Mouse (Mus musculus) adrenal gland, postnatal 10 days (tissue): Measurements from ENCODE around the gene Znrf2. TPM values are rescaled to one million over a fixed set of nuclear protein-coding genes. Genes with fewer than 3 reads are reported as not detected.
"Not testable (repeated sequence)": the region's sequence is repeated elsewhere in the genome, so short reads cannot be mapped to it uniquely, and the experiment has no call there.

Experiments used
- DNase-seq: peaks from one replicate; pipeline ENCODE4 v3.0.0; 2021; ENCODE audit warnings: mixed read lengths
- total RNA-seq, 2 experiments: library from RNA; stranded (reverse); gene quantifications; 2 replicates each; pipeline ENCODE4 v1.2.3; 2021

The Znrf2 gene
- total RNA-seq, 2 experiments from 2014 or later = 25.5 to 31.6 TPM

DNA sequence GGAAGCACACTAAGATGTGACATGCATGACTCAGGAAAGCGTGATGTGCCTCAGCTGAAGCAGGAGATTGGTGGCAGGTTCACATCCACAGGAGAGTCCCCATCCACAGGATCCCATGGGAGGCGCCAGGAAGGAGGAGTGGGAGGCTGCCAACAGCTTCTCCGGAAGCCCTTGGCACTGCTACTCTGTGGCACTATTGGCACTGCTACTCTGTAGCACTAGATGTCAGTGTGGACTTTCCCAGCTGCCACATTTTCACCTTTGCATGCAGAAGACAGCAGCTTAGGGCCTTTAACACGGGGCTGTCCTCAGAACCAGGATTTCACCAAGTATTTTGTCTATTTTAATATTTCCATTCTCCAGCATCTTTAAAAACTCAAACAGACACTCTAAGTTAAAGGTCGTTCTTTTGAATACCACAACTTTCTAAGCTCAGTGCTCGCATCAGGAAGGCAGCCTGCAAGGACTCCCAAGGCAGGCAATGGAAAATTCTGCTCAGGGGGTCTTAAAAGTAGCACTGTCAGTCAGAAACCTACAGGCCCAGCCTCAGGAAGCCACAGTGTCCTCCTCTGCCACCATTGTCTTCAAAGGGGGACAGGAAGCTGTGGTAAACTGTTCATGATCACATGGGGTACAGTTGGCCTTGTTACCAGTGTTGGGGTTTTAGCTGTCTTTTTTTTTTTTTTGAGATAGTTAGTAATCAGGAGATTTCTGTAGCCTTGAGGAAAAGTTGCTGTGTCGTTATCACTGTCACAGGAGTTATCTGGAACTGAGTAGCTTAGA lies 7.0 kb upstream of the Znrf2 start:
- peak; percentile 71 for DNase-seq

DNA sequence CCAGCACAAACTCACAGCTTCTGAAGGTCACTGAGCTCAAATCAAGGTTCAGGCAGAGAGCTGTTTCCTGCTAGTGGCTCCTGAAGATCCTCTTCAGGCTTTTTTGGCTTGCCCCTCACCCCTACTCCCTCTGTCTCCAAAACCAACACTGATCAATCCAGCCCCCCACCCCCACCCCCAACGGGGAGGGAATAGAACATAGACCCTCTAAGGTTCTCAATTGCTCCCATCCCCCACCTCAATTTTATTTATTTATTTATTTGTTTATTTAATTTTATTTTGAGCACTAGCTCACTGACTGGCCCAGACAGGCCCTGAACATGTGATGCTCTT lies 6.4 kb upstream of the Znrf2 start:
- DNase-seq = peak; percentile 27

DNA sequence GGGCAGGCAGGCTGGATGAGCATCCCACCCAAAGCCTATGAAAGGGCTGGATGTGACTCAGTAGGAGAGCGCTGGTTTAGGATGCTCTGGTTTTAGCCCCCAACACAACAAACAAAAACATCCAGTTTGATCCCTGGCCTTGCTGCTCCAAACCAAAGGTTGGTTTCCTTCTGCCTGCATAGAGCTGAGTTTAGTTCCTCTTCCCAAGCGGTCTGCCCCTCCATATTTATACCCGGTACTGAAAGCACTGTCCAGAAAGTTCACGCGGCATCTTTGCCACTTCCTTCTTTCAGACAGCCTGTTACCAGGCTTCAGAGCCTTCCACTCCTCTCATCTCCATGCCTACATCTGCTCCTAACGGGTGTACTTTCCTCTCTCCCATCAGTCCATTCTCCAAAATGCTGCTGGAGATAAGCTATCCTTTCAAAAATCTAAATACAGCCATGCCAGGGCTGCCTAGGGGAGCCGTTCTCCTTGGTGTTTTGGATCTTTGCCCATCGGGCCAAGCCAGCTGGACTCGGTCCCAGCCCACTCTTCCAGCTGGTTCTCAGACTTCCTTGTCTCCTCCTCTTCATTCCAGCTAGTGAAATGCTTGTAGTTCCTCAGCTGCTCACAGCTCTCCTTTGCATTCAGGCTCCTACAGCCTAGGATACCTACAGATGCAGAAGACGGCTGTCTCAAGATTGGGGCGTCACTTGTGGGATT lies 5.0 kb upstream of the Znrf2 start:
- DNase-seq = peak; percentile 81

DNA sequence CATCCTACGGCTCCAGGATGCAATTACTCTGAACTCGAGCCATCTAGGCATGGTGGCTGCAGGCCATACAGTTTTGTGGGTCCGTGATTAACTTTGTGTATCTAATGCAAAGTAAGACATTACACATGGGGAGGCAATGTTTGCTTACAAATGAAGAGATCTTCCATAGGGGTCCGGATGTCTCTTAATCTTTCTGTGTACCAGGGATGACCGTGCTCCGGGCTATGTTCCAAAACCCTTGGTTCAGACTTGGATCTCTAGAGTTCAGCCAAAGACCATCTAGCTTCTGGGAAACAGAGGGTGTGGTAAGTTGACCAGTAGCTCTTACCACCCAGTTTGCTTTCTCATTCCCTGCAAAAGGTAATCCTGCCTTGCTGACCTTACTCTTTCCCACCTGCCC lies 4.4 kb upstream of the Znrf2 start:
- peak; percentile 41 for DNase-seq

DNA sequence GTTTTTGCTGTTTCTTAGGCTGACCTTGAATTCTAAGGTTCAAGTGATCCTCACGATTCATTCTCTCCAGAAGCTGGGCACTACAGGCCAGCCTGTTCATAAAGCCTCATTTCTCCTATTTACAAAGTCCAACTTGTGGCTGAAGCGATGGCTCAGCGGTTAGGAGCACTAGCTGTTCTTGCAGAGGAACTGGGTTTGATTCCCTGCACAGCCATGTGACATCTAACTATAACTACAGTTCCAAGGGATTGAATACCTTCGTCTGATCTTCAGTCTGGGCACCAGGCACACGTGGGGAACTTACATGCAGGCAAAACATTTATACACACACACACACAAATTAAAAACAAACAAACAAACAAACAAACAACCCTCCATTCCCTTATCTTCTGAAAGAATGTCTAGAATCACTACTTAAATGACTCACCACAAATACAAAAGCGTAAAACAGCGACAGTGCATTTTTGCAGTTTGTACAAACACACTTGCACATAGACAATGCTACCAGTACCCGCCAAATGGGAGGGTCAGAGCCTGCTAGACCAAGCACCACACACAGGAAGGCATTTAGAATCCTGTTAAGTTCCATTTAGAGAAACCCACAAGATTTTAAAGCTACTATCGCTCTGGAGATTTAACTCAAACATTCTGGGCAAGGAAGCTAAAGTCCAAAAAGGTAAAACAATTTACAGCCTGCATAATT lies 1.1 kb upstream of the Znrf2 start:
- no peak for DNase-seq

DNA sequence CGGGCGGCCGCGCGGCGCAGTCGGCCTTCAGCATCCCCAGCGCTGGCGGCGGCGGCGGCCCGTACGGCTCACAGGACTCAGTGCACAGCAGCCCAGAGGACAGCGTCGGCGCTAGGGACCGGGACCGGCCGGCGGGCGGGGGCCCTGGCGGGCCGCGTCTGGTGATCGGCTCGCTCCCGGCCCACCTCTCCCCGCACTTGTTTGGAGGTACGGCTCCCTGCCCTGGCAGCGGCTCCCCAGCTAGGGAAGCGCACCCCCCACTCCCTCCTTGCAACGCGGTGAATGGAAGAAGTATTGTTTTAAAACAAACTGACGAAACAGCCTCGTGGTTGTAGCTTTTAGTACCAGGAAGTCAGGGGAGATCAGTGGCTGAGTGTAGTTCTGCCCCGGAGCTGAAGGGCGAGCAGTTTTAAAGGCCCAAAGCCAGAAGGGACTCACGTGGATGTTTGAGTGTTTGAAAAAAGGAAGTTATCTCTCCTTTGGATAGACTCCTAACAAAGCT lies 601 bp downstream of the Znrf2 start:
- peak; percentile 74 for DNase-seq

DNA sequence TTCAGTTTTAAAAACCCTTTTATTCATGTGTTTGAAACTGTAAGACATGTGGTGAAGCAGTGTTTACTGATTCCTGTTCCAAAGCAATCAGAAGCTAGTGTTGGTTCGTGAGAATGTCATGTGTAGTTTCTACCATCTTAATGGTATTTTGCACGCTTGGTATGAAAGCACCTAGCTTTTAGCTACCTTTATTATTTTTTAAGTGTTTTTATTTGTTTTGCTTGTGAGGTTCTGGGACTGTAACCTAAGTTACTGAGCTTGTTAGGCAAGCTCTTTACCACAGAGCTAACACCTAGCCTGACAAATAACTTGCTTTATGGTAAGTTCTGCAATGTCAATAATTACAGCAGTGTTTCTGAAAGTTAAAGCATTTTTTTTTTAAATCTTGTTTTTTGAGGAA lies 1.7 kb downstream of the Znrf2 start:
- no peak for DNase-seq

DNA sequence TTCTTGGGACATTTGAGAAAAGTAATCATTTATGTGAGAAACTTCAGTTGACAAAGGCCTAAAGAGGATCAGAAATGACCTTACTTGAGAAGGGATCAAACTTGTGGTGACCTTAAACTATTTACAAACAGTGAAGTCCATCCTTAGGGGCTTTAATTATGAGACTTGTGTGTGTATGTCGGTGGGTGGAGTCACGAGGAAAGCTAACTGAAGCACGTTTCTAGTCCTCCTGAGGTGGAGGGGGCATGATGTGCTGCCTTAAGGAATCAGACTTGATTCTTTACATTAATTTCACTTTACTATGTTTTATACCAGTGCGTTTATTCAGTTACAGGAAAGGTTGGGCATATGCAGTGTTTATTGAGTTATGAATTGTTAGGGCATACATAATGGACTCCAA lies 2.6 kb downstream of the Znrf2 start:
- DNase-seq = no peak

DNA sequence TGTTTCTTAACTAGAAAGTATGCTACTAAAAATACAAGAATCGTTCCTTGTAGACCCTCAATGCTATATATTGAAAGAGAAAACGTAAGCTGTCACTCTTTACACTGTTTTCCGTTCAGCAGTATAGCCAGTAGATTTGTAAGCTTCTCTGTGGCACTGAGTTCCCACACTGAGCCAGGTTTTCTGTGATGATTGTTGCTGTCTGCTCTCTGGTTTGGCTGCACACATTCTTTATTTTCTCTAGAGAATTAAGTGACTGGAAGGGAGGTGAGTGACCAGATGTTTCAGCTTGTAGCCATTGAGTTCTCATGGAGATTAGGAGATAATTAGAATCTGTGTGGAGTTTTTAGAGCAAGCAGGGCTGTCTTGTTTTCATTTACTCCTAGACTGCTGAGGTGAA lies 3.0 kb downstream of the Znrf2 start:
- DNase-seq = no peak

DNA sequence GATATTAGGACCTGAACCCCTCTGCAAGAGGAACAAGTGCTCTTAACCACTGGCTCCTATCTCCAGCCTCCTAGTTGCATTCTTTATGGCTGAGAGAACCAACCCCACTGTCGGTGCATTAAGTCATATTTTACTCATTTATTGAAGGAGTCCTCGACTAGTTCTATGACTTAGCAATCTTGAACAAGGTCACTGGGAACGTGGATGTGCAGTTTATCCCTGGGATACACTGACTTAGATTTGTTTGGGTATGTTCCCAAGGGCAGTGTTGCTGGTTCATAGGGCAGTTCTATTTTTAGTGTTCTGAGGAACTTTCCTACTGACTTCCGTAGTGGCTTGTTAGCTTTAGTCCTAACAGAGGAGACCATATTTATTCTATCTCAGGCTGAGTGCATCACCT lies 5.6 kb downstream of the Znrf2 start:
- DNase-seq = peak; percentile 49

DNA sequence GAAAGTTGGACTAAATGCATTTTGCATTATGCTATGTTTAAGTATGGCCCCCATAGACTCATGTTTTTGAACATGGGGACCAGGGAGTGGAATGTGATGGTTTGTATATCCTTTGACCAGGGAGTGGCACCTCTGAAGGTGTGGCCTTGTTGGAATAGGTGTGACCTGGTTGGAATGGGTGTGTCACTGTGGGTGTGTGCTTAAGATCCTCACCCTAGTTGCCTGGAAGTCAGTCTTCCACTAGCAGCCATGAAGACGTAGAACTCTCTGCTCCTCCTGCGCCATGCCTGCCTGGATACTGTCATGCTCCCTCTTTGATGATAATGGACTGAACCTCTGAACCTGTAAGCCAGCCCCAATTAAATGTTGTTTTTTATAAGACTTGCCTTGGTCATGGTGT lies 7.8 kb downstream of the Znrf2 start:
- DNase-seq = not testable (repeated sequence)

DNA sequence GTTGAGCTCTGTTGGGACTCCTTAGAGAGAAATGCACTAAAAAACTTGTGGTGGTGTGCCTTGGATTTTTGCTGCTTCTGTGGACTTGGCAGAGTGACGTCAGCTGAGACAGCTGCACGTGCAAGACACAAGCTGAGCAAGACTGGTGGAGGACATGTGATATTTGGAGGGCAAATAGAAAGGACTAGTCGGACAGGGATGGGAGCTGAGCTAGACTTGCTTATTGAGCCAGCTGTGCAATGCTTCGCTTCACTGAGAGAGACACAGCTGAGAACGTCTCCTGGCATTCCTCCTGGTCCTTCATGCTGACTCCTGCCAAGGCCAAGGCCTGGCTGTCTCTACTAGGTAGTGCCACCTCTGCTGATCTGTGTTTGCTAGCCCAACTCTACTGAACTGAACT lies 10.8 kb downstream of the Znrf2 start:
- DNase-seq = peak; percentile 18

DNA sequence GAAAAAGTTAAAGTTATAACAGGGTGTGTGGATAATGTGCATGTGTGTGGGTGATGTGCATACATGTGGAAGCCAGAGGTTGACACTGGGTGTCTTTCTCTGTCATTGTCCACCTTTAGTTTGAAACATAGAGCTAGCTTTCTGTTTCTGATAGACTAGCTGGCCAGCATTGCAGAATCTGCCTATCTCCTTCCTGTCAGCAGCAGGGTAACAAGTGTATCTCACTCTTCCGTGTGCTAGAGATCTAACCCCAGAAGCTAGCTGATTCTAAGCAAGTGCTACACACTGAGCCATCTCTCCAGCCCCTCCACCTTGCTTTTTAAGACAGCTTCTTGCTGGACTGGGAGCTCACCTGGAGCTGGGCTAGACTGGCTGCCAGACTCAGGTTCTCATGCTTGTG lies 11.6 kb downstream of the Znrf2 start:
- no peak for DNase-seq

DNA sequence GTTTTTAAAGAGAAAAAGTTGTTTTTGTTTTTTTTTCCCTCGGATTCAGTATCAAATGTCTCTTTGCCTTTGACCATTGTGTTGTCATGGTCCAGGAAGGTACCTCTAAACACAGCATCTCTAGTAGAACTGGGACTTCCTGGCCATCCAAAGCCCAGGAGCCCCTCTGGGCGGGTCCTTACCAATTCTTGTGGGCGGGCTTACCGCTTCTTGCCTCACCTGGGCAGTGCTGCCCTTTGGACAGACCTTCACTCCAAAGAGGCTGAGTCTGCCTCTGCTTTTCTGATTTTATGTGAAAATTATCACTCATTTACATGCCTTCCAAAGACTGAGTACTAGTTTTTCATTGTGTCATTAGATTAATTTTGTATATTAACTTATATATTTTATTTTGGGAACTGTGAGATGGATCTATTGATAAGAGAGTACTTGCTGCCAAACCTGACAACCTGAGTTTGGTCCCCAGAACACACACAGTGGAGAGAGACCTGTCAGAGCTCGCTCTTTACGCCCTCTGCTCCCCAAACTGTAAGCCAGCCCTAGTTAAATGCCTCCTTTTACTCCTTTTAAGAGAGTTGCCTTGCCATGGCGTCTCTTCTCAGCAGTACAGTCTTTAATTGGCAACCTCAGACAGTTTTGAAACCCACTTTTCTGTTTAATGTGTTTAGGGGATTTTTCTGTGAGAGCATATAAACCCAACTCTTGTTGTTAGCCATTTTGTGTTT lies 13.5 kb downstream of the Znrf2 start:
- DNase-seq = no peak

DNA sequence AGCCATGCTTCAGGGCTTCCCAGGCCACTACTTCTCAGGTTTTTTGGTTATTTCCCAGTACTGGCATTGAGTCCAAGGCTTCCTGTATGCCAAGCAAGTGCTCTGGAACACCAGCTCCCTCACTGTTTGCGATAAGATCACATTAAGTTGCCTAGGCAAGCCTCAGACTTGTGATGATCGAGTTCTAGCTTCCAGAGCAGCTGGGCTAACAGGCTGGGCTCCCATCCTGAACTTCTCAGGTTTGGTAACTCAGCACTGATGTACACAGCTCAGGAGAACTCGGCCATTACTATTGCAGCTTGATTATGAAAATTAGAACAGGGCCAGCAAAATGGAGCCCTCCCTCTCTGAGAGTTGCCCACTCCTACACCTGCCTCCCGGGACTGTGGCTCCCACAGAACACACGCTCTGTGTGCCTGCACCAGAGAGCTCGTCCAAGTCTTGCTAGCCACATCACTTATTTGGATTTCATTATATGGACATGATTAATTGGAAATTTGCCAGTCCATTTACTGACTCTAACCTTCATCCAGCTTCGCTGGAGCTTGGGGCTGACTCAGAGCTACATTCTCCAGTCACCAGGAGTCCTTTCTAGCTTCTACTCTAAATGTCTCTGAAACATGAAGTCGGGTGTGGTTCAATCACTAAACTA lies 14.5 kb downstream of the Znrf2 start:
- DNase-seq = peak; percentile 24

DNA sequence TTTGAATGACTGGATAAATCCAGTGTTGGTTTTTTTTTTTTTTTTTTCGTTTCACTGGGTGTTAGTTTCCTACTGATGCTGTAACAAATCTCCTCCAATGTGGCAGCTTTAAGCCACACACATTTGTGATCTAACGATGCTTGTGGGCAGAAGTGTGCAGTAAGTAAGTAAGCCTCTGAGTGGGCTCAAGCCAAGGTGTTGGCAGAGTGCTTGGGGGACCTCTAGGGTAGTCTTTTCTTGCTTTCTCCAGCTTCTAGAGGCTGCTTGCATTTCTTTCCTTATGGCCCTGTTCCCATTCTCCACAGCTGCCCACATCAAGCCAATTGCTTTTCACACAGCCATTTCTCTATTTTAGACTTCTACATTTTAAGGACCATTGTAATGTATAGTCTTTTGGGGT lies 16.7 kb downstream of the Znrf2 start:
- no peak for DNase-seq

DNA sequence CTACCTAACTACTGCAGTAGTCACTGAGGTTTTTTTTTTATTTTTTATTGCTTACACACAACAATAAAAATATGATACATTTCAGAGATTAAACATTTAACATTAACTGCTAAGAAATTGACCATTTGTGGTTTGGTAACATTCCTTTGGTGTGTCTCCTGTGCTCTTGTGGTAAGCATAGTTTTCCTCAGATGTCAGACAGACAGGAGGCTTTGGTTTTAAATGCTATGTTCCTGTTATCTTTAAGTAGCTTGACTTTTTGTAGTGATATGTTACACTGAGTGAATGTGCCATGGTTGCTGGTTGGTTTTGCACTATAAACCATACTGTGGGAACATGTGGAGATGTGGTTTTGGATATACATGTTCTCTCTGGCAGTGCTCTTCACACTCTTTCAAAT lies 19.9 kb downstream of the Znrf2 start:
- DNase-seq = no peak

DNA sequence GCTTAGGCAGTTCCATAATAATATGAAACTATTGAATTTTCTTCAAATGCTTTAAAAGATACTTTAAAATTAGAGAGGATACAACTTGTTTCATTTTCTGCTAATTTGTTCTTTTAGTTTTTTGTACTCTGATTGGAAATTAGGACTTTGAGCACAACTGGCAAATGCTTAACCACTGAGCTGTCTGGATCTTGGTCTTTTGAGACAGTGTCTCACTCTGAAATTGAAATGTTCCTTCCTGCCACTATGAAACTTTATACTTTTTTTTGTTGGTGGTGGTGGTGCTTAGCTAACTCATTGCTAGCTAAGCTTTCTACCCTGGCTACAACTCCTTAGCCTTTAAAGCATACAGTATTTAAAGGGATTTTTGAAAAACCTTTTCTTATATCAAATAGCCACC lies 24.7 kb downstream of the Znrf2 start:
- DNase-seq = no peak

DNA sequence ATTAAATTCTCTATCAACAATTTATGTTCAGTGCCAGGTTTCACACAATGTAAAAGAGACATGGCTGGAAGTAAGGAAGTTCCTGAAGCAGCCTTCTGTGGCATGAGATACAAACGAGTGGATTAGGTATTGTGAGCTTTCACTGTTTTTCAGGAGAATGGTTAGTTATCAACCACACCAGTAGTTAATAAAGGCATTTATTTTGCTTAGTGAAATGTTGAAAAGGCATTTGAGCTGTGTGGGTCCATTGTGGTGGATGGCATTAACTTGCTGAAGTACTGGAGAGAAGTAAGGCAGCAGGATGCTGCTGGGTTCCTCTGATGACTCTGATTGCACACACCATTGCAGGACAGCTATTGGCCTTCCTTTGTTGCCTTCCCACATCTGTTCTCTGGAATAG lies 25.3 kb downstream of the Znrf2 start:
- DNase-seq = no peak

DNA sequence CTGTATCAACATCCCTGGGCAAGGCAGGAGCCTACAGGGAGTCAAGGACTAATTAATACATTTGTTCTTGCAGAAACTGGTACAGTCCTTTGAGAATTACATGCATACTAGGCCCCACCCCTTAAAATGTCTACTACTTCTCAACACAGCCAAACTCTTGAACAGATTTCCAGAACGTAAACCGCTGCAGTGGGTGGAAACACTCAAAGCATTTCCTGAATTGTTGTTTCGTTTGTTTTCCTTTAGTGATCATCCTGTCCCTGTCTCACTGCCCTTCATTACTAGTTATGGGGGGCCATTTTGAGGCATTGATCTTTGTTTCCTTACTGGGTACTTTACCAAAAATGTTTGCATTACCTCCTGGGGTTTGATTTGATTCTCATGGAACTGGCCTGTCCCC lies 31.8 kb downstream of the Znrf2 start:
- no peak for DNase-seq

DNA sequence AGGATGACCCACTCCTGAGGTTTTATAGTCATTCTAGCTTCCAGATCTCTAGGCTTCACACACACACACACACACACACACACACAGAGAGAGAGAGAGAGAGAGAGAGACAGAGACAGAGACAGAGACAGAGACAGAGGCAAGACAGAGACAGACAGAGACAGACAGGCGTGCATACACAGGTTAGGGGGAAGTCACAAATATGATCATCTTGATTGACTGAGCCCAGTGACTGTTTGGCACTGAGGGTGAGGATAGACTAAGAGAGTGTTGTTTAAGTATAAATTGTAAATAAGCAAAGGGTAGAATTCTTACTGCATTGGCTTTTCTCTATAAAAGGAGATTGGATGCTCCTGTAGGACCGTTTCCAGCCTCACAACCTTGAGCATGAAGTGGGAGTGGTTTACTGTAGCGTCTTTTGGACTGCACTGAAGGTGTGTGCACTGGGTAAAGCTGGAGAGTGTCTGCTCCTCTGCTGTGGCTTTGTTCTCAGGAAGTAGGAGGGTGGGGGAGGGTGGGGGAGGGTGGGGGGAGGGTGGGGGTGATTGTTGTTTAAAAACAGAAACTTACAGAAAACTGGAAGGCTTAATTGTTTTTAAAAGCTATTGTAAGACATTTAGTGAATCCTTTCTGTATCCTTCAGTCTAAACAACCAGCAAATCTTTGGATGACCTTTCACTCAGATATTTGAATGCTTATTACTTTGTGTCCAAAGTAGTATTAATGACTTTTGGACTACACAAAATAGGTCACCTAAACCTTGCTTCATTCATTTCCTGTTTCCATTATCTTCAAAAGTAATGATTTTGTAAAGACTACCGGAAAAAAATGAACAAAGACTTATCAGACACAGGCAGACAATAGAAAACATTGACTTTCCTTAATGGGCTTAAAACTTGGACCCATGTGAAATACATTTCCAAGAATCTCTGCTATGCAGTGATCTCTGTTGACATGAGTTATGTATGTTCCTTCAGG lies 32.8 kb downstream of the Znrf2 start:
- DNase-seq = peak; percentile 43
